25 mouse cellular contexts compared by ENCODE assay signal in the genomic region with DNA sequence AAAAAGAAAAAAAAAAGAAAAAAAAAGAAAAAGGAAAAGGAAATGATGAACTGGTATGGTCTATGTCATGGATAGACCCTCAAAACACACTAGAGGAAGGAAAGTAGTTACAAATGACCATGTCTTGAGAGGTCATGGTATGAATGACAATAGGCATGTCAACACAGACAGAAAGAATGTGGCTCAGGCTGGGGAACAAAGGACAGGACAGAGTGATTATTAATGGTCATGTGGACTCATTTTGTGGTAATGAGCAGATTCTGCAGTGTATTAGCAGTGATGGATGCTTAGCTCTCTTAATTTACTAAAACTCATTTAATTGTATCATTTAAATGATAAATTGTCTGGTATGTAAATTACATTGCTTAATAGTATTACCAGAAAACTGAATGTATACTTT.
"Had no signal": no experiment of that assay in that cellular context is flagged by ENCODE, and none has a peak within 500 bp of the region (broad histone marks: within the 10 kb centered on the region; RNA-seq: fewer than 3 reads in every experiment).

No protein-coding gene starts in this region.

- H3K36me3 ChIP-seq: heart, embryonic 10.5 days; heart, embryonic 12.5 days; intestine, embryonic 15.5 days; limb, embryonic 10.5 days; limb, embryonic 12.5 days; liver, embryonic 13.5 days had no signal

- H3K4me2 ChIP-seq: heart, embryonic 12.5 days; hindbrain, embryonic 14.5 days; intestine, embryonic 15.5 days; limb, embryonic 12.5 days; liver, embryonic 11.5 days; liver, embryonic 13.5 days had no signal

- H3K27ac ChIP-seq: gastrocnemius, adult 2 months; heart, adult 2 months; heart, embryonic 10.5 days; hindbrain, embryonic 14.5 days; intestine, embryonic 15.5 days; layer of hippocampus, adult 2 months; left cerebral cortex, adult 2 months; limb, embryonic 10.5 days; limb, embryonic 12.5 days; liver, embryonic 13.5 days had no signal

- H3K27me3 ChIP-seq: heart, embryonic 12.5 days; intestine, embryonic 15.5 days; limb, embryonic 12.5 days; liver, embryonic 13.5 days had no signal

- H3K9ac ChIP-seq: heart, embryonic 12.5 days; hindbrain, embryonic 14.5 days; intestine, embryonic 15.5 days; limb, embryonic 12.5 days; liver, embryonic 13.5 days had no signal

- H3K4me3 ChIP-seq: gastrocnemius, adult 2 months; heart, adult 2 months; heart, embryonic 10.5 days; heart, embryonic 12.5 days; intestine, embryonic 15.5 days; layer of hippocampus, adult 2 months; left cerebral cortex, adult 2 months; limb, embryonic 10.5 days; limb, embryonic 12.5 days; liver, embryonic 13.5 days had no signal

- ATAC-seq: hindbrain, embryonic 16.5 days; inflammation-experienced regulatory T-cells, adult 6 months; intestine, embryonic 15.5 days; intestine, postnatal 0 days had no signal

- H3K4me1 ChIP-seq: intestine, embryonic 15.5 days; limb, embryonic 10.5 days; limb, embryonic 12.5 days; liver, embryonic 13.5 days had no signal

- DNase-seq: gastrocnemius, adult 2 months; gastrocnemius, postnatal 10 days; gastrocnemius, postnatal 25 days; heart, adult 2 months; heart, postnatal 10 days; heart, postnatal 4 days; kidney, adult 18-20 months; kidney, adult 8-10 months; kidney, postnatal 10 days; kidney, postnatal 25 days; kidney, postnatal 4 days; liver; liver, embryonic 13.5 days had no signal

- H3K9me3 ChIP-seq: heart, embryonic 10.5 days; heart, embryonic 12.5 days; intestine, embryonic 15.5 days; limb, embryonic 10.5 days; limb, embryonic 12.5 days; liver, embryonic 13.5 days had no signal
